Mouse (Mus musculus) megakaryocyte-erythroid progenitor cell, adult 5 weeks (primary cell): ENCODE data around the gene Hsd3b5. TPM values are rescaled to one million over a fixed set of nuclear protein-coding genes. Genes with fewer than 3 reads are reported as not detected.

Experiments used
- polyA plus RNA-seq: library from polyadenylated mRNA; stranded (reverse); fragments of >175 nt; gene quantifications from 2 replicates; pipeline ENCODE4 v1.2.3, GENCODE M21; 2012

Hsd3b5 gene
- not detected in 2 replicates for polyA plus RNA-seq

GRCm38 (mm10) chr3:98630152-98630551, at the start of gene Hsd3b5:
Gene Hsd3b5, minus strand, starts transcription at chr3:98630252.

DNA sequence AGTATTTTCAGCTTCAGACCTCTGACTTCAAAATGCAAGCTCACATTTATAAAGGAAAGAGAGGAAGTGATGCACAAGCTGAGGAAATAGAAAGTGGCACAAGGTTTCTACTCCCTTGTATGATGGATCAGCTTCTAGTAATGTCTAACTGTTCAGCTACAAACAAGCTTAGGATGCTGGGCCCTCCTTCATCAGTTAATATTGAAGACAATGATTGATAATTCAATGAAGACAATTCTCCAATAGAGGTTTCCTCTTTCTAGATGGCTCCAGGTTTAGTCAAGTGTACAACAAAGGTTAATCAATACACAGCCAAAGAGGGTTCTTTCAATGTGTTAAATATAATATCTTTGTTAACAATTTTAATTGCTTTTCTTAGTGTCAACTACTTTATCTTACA, 41.3 kb downstream of the Hsd3b5 start, which contains the start of gene Gm10681:
Gene Gm10681, minus strand, starts transcription at position 101 of the 400 bp plus-strand sequence.

Other genes starting within 250 kb of the Hsd3b5 start
- 0.32 and 0.35 TPM in 2 replicates for gene Zfp697, start 247.8 kb downstream of the Hsd3b5 start, polyA plus RNA-seq
- gene Gm4450, start 173.1 kb downstream of the Hsd3b5 start, polyA plus RNA-seq = not detected in 2 replicates
- not detected in 2 replicates for gene Hsd3b4, start 119.7 kb downstream of the Hsd3b5 start, polyA plus RNA-seq
- gene Gm10681, start 41.4 kb downstream of the Hsd3b5 start, polyA plus RNA-seq = not detected in 2 replicates
- gene Hsd3b2, start 94.3 kb upstream of the Hsd3b5 start, polyA plus RNA-seq = not detected in 2 replicates
- not detected in 2 replicates for gene Hsd3b3, start 132.9 kb upstream of the Hsd3b5 start, polyA plus RNA-seq
- gene Hsd3b6, start 184.2 kb upstream of the Hsd3b5 start, polyA plus RNA-seq = not detected in 2 replicates
- gene Hsd3b1, start 229.5 kb upstream of the Hsd3b5 start, polyA plus RNA-seq = not detected in 2 replicates